Mouse (Mus musculus): ENCODE data around the gene Mars. TPM values are rescaled to one million over a fixed set of nuclear protein-coding genes. Genes with fewer than 3 reads are reported as not detected.

Gene Mars
- total RNA-seq, 2 experiments from 2014 or later: 59.1 to 61.5 TPM

DNA sequence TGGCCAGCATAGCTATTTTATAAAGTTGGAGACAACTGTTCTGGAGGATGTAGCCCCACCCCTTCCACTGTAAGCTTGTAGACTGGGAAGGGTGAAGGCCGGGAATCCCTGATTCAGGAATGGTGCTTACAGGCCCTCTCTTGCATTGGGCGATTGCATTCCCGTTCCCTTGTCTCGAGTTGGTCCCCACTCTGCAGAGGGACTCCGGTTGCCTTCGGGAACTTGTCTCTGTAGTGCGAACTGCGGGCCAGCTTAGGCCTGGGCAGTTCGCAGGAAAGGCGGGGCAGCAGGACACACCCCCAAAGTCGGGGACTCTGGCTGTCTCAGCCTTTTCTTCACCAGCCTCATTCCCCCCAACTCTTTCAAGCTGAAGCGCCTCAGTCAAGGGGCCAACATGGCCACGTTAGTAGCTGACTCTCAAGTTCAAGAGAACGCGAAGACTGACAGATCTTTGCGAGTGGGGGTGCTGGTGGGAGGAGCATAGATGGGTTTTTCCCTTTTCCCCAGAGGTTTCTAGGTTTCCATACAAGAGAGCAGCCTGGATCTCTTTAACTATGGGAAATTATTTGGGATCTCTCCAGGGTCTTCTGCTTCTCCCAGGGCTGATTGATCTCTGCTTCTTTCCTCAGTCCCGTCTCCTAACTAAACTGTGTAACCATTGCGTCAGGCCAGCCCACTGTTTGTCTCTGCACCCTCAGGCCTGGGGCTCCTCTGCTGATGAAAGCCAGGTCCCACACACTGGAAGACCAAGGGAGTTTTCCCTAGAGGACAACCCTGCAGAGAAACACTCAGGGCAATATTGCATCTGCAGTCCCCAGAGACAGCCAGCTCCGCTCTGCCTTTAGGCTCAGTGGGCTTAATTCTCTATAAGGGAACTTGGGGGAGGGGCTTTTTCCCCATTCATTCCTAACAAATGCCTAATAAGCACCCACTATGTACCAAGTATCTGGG is 20.4 kb downstream of the Mars start:
- intact Hi-C loops (cut with DNase I): no loop called here
- peak in 1 of 2 experiments; percentile 43 for DNase-seq (ENCODE audit: low spot score in 2 of 2)

DNA sequence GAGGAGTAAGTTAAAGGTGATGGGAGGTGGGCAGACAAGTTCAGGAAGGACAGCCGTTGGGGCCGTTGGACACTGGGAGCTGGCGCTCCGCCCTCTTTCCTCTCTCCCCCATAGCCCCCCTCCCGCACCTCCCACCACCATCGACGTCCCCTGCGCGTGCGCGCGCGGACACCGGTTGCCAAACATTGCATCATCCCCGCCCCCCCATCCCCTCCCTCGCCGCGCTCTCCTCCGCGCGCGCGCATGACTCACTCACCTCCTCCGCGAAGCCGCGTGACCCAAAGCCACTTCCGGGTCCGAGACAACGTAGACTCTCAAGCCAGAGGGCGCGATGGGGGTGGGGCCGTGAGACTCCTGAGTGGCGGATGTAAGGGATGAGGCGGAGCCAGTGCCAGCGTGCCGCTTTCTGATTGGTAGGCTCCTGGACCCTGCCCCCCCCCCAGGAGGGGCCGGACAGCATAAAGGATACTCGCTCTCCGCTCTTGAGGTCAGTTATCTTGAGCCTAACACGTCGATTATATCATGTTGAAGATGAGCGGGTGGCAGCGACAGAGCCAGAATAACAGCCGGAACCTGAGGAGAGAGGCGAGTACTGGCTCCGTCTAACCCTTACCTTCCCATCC is 21.2 kb downstream of the Mars start:
- peak; percentile 100 for DNase-seq (ENCODE audit: low spot score in 2 of 2)
- intact Hi-C loops (cut with DNase I): no loop called here

- intact Hi-C loops (cut with DNase I): loop anchor here (2.0 kb wide), 1 partner anchor 23 kb away; the partner anchor contains the start of gene Dctn2
- peak; percentile 44 to 45 for DNase-seq (ENCODE audit: low spot score in 2 of 2)
These were observed 21.9 kb downstream of the Mars start for GRCm38 (mm10) chr10:127289573-127290191.

GRCm38 (mm10) chr10:127288800-127289572 is 22.6 kb downstream of the Mars start, which contains the start of gene Mbd6:
Gene Mbd6 (minus strand): TSS chr10:127289018.
- DNase-seq (ENCODE audit: low spot score in 2 of 2): peak; percentile 83
- intact Hi-C loops (cut with DNase I): loop anchor here (2.0 kb wide), 1 partner anchor 22 kb away; the partner anchor contains the start of gene Dctn2

- intact Hi-C loops (cut with DNase I): loop anchor here (2.0 kb wide), 1 partner anchor 22 kb away; the partner anchor contains the start of gene Dctn2
These were observed 23.2 kb downstream of the Mars start for GRCm38 (mm10) chr10:127288328-127288799.

GRCm38 (mm10) chr10:127287936-127288293 is 23.7 kb downstream of the Mars start:
- intact Hi-C loops (cut with DNase I): loop anchor here (2.0 kb wide), 1 partner anchor 21 kb away; the partner anchor contains the start of gene Dctn2
- no peak for DNase-seq (ENCODE audit: low spot score in 2 of 2)

More at GRCm38 (mm10) chr10:127288328-127288799, 23.2 kb downstream of the Mars start:
- DNase-seq (ENCODE audit: low spot score in 2 of 2): peak; percentile 34 to 37

DNA sequence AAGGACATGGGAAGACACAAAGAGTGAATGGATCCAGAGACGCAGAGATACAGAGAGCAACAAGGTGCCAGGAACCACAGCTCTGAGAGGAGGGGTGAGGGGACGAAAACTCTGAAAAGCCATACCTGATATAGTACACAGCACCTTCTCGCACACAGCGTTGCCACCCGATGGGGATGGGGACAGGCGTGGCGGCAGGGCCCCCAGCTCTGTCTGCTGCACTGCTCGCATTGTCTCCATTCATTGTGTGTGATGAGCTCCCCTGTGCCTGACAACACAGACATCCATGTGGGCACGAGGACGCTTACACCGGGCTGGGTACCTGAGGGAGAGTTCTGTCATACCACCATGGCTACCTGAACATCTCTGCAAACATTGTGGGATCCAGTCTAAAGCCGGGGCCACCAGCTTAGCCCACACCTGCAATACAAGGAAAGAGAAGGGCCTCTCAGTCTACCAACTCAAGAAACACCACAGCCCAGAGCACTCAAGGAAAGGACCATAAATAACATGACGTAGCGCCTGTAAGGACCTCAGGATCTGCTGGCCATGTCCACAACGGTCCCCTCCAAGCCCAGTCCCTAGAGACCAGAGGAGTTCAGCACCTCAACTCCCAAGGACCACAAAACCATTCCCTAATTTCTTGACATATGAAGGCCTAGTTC is 24.2 kb downstream of the Mars start:
- intact Hi-C loops (cut with DNase I): no loop called here
- no peak for DNase-seq (ENCODE audit: low spot score in 2 of 2)

GRCm38 (mm10) chr10:127286730-127287129 is 24.9 kb downstream of the Mars start:
- intact Hi-C loops (cut with DNase I): no loop called here

DNA sequence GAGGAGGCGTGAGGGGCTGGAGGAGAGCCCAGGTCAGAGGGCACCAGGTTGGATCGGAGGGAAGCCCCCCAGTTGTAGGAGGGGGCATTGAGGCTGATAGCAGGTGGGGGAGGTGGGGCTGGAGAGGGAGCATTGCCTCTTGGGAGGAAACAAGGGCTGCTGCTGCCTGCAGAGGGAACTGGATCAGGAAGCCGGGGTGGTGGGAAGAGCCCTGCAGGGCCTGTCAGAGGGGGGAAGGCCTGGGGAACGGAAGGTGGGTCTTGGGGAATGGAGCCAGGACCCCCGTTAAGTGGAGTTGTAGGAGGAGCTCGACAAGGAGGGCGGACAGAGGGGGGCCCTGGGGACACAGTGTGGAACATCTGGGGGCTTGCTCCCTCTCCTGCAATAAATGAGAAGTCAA is 25.4 kb downstream of the Mars start:
- intact Hi-C loops (cut with DNase I): no loop called here
- no peak for DNase-seq (ENCODE audit: low spot score in 2 of 2)

More at GRCm38 (mm10) chr10:127286730-127287129, 24.9 kb downstream of the Mars start:
- DNase-seq (ENCODE audit: low spot score in 2 of 2): no peak

DNA sequence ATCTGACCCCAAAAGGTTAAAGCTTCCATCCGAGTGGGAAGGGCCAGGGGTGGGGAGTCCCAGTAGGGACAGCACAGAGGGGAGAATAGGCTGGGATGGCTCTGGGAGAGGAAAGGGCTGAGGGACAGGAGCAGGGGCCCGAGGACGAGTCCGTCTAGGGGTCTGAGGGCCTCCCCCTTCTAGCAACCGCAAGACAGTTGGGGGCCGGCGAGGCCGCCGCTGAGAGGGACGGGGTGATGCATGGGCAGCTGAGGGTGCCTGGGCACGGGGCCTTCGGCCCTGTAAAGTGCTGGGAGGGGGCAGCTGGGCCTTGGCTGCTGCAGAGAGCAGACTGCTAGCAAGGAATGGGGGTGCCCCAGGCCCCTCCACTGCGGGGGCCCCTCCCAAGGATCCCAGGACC is 25.9 kb downstream of the Mars start:
- intact Hi-C loops (cut with DNase I): no loop called here
- DNase-seq (ENCODE audit: low spot score in 2 of 2): no peak

GRCm38 (mm10) chr10:127284724-127285500 is 26.7 kb downstream of the Mars start:
- no peak for DNase-seq (ENCODE audit: low spot score in 2 of 2)
- intact Hi-C loops (cut with DNase I): no loop called here

DNA sequence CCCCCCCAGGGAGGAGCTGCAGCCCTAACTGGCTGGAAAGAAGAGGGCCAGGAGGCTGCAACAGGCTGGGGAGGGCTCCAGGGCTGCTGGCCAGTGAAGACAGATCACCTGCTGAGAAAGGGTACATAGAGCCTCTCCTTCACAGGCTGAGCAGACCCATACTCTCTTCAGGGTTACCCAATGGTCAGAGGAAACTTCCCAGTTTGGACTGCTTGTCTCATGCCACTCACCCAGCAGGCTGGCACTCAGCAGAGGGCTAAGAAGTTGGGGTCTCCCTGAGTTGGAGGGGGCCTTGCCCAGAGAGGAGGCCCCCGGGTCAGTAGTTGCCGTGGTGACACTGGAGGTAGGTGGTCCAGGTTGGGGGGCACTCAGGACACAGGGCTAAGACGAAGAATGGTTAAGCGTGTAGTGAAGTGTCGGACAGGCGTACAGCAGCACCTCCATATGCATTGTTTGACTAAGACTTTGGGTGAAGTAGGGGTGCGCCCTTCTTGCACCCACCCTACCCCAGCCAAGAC is 27.4 kb downstream of the Mars start:
- no peak for DNase-seq (ENCODE audit: low spot score in 2 of 2)

GRCm38 (mm10) chr10:127282620-127283215 is 28.9 kb downstream of the Mars start:
- no peak for DNase-seq (ENCODE audit: low spot score in 2 of 2)
- intact Hi-C loops (cut with DNase I): no loop called here

More for the DNA sequence above, 27.4 kb downstream of the Mars start:
- intact Hi-C loops (cut with DNase I): no loop called here

DNA sequence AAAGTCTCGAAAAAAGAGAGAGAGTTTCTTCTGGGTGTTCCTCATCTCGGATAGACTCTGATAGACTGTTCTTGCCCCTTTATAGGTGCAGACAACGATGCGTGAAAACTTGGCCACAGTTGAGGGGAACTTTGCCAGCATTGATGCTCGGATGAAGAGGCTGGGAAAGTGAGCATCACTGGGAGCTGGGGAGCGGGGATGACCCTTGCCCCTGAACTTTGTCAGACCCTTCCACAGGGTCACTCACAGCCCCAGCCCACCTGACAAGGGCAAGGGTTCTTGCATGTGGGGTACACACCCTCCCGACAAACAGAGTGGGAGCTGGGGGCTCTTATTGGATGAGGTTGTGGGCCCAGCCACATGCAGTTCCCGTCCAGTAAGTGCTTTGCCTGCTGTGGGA is 30.3 kb downstream of the Mars start:
- intact Hi-C loops (cut with DNase I): no loop called here
- DNase-seq (ENCODE audit: low spot score in 2 of 2): no peak

GRCm38 (mm10) chr10:127279730-127280129 is 31.9 kb downstream of the Mars start:
- intact Hi-C loops (cut with DNase I): no loop called here
- DNase-seq (ENCODE audit: low spot score in 2 of 2): no peak

- intact Hi-C loops (cut with DNase I): no loop called here
- DNase-seq (ENCODE audit: low spot score in 2 of 2): no peak
These were observed 37.1 kb downstream of the Mars start for GRCm38 (mm10) chr10:127274261-127275022.
